Mouse (Mus musculus): ENCODE data around the gene Fgfrl1.
"Not testable (repeated sequence)": the region's sequence is repeated elsewhere in the genome, so short reads cannot be mapped to it uniquely, and the experiment has no call there.

Fgfrl1 gene

DNA sequence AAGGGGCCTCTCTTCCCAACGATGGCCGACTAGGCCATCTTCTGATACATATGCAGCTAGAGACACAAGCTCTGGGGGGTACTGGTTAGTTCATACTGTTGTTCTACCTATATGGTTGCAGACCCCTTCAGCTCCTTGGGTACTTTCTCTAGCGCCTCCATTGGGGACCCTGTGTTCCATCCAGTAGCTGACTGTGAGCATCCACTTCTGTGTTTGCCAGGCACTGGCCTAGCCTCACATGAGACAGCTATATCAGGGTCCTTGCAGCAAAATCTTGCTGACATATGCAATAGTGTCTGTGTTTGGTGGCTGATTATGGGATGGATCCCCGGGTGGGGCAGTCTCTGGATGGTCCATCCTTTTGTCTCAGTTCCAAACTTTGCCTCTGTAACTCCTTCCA lies 59.1 kb downstream of the Fgfrl1 start:
- DNase-seq (ENCODE audit: low read depth, low spot score), result not testable (repeated sequence)
